Mouse (Mus musculus): Measurements from ENCODE around the gene Ireb2. TPM values are rescaled to one million over a fixed set of nuclear protein-coding genes. Genes with fewer than 3 reads are reported as not detected.
"Not testable (repeated sequence)": the region's sequence is repeated elsewhere in the genome, so short reads cannot be mapped to it uniquely, and the experiment has no call there.

The Ireb2 gene
- polyA plus RNA-seq (2015; fragmentation: Nextera tagmentation; extraction: Ambion mirVana) = 19.2 and 20.4 TPM in 2 replicates

- peak within 1 kb of the TSS; percentile 72 for H3K4me3 ChIP-seq (ENCODE audit: low read length)
- WGBS = under 1% methylated on average over 72 of the region's 72 CpGs
- H3K9ac ChIP-seq (ENCODE audit: low read length) = peak within 1 kb of the TSS; percentile 89
- no peaks in the 10 kb centered on the region for H3K27me3 ChIP-seq (ENCODE audit: control insufficient read depth, insufficient read depth, low read length)
- ATAC-seq (replicated peaks; ENCODE audit: extremely low read depth, insufficient read depth, low FRiP score) = peak; percentile 99
- no peaks in the 10 kb centered on the region for H3K9me3 ChIP-seq (replicated peaks; ENCODE audit: control insufficient read depth, low read length)
- H3K4me1 ChIP-seq (ENCODE audit: control insufficient read depth, insufficient read depth, low read length) = peaks cover 10% of the 10 kb centered on the region
- H3K36me3 ChIP-seq (ENCODE audit: control insufficient read depth, insufficient read depth) = peaks cover 15% of the 10 kb centered on the region
- H3K27ac ChIP-seq (ENCODE audit: low read length) = peak within 1 kb of the TSS; percentile 87
- H3K4me2 ChIP-seq (ENCODE audit: low read depth, low read length) = peak within 1 kb of the TSS; percentile 75
Observed at GRCm38 (mm10) chr9:54863363-54864281, at the start of gene Ireb2. TSS of gene Ireb2 (plus strand) at chr9:54863789.

- Histone ChIP-seq H3K27ac (ENCODE audit: low read length) (no peak overlapping the region), H3K4me2 (ENCODE audit: low read depth, low read length) (no peak overlapping the region), H3K4me3 (ENCODE audit: low read length) (no peak overlapping the region), H3K36me3 (ENCODE audit: control insufficient read depth, insufficient read depth) (no peaks in the 10 kb centered on the region), H3K4me1 (ENCODE audit: control insufficient read depth, insufficient read depth, low read length) (no peaks in the 10 kb centered on the region), H3K9me3 (replicated peaks; ENCODE audit: control insufficient read depth, low read length) (no peaks in the 10 kb centered on the region), H3K27me3 (ENCODE audit: control insufficient read depth, insufficient read depth, low read length) (0 out of 2 replicates have a peak, but pooled peaks cover 4% of the 10 kb centered on the region), H3K9ac (ENCODE audit: low read length) (no peak overlapping the region)
- ATAC-seq (replicated peaks; ENCODE audit: extremely low read depth, insufficient read depth, low FRiP score) = no peak
- 73% methylated on average over 10 of the region's 10 CpGs for WGBS
Observed at GRCm38 (mm10) chr9:54816508-54817201, 46.9 kb upstream of the Ireb2 start.

- H3K9ac ChIP-seq (ENCODE audit: low read length) = no peak overlapping the region
- no peak; the same call in 1 of the 2 replicates for ATAC-seq (replicated peaks; ENCODE audit: extremely low read depth, insufficient read depth, low FRiP score)
- no peak overlapping the region for H3K27ac ChIP-seq (ENCODE audit: low read length)
- 51% methylated on average over 5 of the region's 5 CpGs for WGBS
- no peaks in the 10 kb centered on the region for H3K4me1 ChIP-seq (ENCODE audit: control insufficient read depth, insufficient read depth, low read length)
- H3K27me3 ChIP-seq (ENCODE audit: control insufficient read depth, insufficient read depth, low read length) = 0 out of 2 replicates have a peak, but pooled peaks cover 7% of the 10 kb centered on the region
- no peak overlapping the region for H3K4me3 ChIP-seq (ENCODE audit: low read length)
- H3K36me3 ChIP-seq (ENCODE audit: control insufficient read depth, insufficient read depth) = no peaks in the 10 kb centered on the region
- H3K9me3 ChIP-seq (replicated peaks; ENCODE audit: control insufficient read depth, low read length) = no peaks in the 10 kb centered on the region
- H3K4me2 ChIP-seq (ENCODE audit: low read depth, low read length) = no peak overlapping the region
Observed at GRCm38 (mm10) chr9:54821442-54822100, 42.0 kb upstream of the Ireb2 start.

GRCm38 (mm10) chr9:54829760-54830159, 33.8 kb upstream of the Ireb2 start:
- no peak overlapping the region for H3K4me2 ChIP-seq (ENCODE audit: low read depth, low read length)
- H3K9me3 ChIP-seq (replicated peaks; ENCODE audit: control insufficient read depth, low read length) = no peaks in the 10 kb centered on the region
- no peak for ATAC-seq (replicated peaks; ENCODE audit: extremely low read depth, insufficient read depth, low FRiP score)
- no peaks in the 10 kb centered on the region for H3K36me3 ChIP-seq (ENCODE audit: control insufficient read depth, insufficient read depth)
- 32% methylated on average over 2 of the region's 2 CpGs for WGBS
- no peak overlapping the region for H3K9ac ChIP-seq (ENCODE audit: low read length)
- H3K4me1 ChIP-seq (ENCODE audit: control insufficient read depth, insufficient read depth, low read length) = no peaks in the 10 kb centered on the region
- H3K27ac ChIP-seq (ENCODE audit: low read length) = no peak overlapping the region
- no peaks in the 10 kb centered on the region for H3K27me3 ChIP-seq (ENCODE audit: control insufficient read depth, insufficient read depth, low read length)
- no peak overlapping the region for H3K4me3 ChIP-seq (ENCODE audit: low read length)

- Histone ChIP-seq H3K9me3 (replicated peaks; ENCODE audit: control insufficient read depth, low read length) (no peaks in the 10 kb centered on the region), H3K9ac (ENCODE audit: low read length) (no peak overlapping the region), H3K27me3 (ENCODE audit: control insufficient read depth, insufficient read depth, low read length) (no peaks in the 10 kb centered on the region), H3K4me1 (ENCODE audit: control insufficient read depth, insufficient read depth, low read length) (no peaks in the 10 kb centered on the region), H3K4me2 (ENCODE audit: low read depth, low read length) (no peak overlapping the region), H3K36me3 (ENCODE audit: control insufficient read depth, insufficient read depth) (no peaks in the 10 kb centered on the region), H3K4me3 (ENCODE audit: low read length) (no peak overlapping the region), H3K27ac (ENCODE audit: low read length) (no peak overlapping the region)
- no peak; the same call in 1 of the 2 replicates for ATAC-seq (replicated peaks; ENCODE audit: extremely low read depth, insufficient read depth, low FRiP score)
- WGBS = 43% methylated on average over 3 of the region's 3 CpGs
Observed at GRCm38 (mm10) chr9:54830624-54831023, 33.0 kb upstream of the Ireb2 start.

- Histone ChIP-seq H3K27ac (ENCODE audit: low read length) (no peak overlapping the region), H3K27me3 (ENCODE audit: control insufficient read depth, insufficient read depth, low read length) (no peaks in the 10 kb centered on the region), H3K9ac (ENCODE audit: low read length) (no peak overlapping the region), H3K9me3 (replicated peaks; ENCODE audit: control insufficient read depth, low read length) (no peaks in the 10 kb centered on the region), H3K4me1 (ENCODE audit: control insufficient read depth, insufficient read depth, low read length) (no peaks in the 10 kb centered on the region), H3K4me2 (ENCODE audit: low read depth, low read length) (no peak overlapping the region), H3K36me3 (ENCODE audit: control insufficient read depth, insufficient read depth) (no peaks in the 10 kb centered on the region), H3K4me3 (ENCODE audit: low read length) (no peak overlapping the region)
- 64% methylated on average over 1 of the region's 1 CpGs for WGBS
- no peak for ATAC-seq (replicated peaks; ENCODE audit: extremely low read depth, insufficient read depth, low FRiP score)
Observed at GRCm38 (mm10) chr9:54833831-54834230, 29.8 kb upstream of the Ireb2 start.

GRCm38 (mm10) chr9:54835951-54836717, 27.5 kb upstream of the Ireb2 start:
- not testable (repeated sequence) for H3K4me1 ChIP-seq (ENCODE audit: control insufficient read depth, insufficient read depth, low read length); H3K4me2 ChIP-seq (ENCODE audit: low read depth, low read length); H3K27ac ChIP-seq (ENCODE audit: low read length); H3K9ac ChIP-seq (ENCODE audit: low read length); H3K9me3 ChIP-seq (replicated peaks; ENCODE audit: control insufficient read depth, low read length); H3K27me3 ChIP-seq (ENCODE audit: control insufficient read depth, insufficient read depth, low read length); H3K36me3 ChIP-seq (ENCODE audit: control insufficient read depth, insufficient read depth); H3K4me3 ChIP-seq (ENCODE audit: low read length); ATAC-seq (replicated peaks; ENCODE audit: extremely low read depth, insufficient read depth, low FRiP score)
- 72% methylated on average over 6 of the region's 6 CpGs for WGBS

GRCm38 (mm10) chr9:54837835-54838234, 25.8 kb upstream of the Ireb2 start:
- ATAC-seq (replicated peaks; ENCODE audit: extremely low read depth, insufficient read depth, low FRiP score) = no peak
- Histone ChIP-seq H3K4me1 (ENCODE audit: control insufficient read depth, insufficient read depth, low read length) (no peaks in the 10 kb centered on the region), H3K36me3 (ENCODE audit: control insufficient read depth, insufficient read depth) (no peaks in the 10 kb centered on the region), H3K4me3 (ENCODE audit: low read length) (no peak overlapping the region), H3K9ac (ENCODE audit: low read length) (no peak overlapping the region), H3K27ac (ENCODE audit: low read length) (no peak overlapping the region), H3K9me3 (replicated peaks; ENCODE audit: control insufficient read depth, low read length) (no peaks in the 10 kb centered on the region), H3K4me2 (ENCODE audit: low read depth, low read length) (no peak overlapping the region), H3K27me3 (ENCODE audit: control insufficient read depth, insufficient read depth, low read length) (no peaks in the 10 kb centered on the region)
- 59% methylated on average over 7 of the region's 7 CpGs for WGBS
